Mouse (Mus musculus) central nervous system, embryonic 14 days (tissue): ENCODE data around the gene Krt86. TPM values are rescaled to one million over a fixed set of nuclear protein-coding genes. Genes with fewer than 3 reads are reported as not detected.

ENCODE experiments used
- polyA plus RNA-seq: library from polyadenylated mRNA; depleted of rRNA; stranded (reverse); fragments of >200 nt; gene quantifications from 2 replicates; pipeline ENCODE4 v1.2.3, GENCODE M21; 2012; rRNA removed

Gene Krt86
- not detected in 2 replicates for polyA plus RNA-seq

DNA sequence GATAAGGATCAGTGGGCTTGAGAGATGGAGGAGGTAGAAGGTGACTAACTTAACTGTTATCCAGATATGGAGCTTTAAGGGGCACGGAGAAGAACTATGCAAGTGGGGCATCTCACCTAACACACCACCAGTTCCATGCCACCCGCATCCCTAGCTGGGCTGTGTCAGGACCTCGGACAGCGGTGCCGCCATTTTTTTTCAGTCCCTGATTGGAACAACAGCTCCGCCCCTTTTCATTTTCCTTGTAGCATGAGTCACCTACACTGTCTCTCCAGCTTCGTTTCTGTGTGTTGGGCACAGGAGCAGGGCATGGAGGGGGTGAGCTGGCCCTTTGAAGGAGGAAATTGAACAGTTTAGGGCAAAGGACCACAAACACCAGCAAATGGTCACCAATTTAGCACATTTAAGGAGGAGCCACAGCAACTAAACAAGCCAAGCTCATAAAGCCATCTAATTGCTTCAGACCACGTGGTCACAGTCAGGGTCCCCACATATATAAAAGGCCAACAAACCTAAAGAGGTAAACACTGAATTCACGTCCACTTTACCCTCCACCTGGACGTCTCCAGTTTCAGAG, at the start of gene Krt86:
Krt86 (plus strand) TSS at position 527 of the 577 bp plus-strand sequence.

DNA sequence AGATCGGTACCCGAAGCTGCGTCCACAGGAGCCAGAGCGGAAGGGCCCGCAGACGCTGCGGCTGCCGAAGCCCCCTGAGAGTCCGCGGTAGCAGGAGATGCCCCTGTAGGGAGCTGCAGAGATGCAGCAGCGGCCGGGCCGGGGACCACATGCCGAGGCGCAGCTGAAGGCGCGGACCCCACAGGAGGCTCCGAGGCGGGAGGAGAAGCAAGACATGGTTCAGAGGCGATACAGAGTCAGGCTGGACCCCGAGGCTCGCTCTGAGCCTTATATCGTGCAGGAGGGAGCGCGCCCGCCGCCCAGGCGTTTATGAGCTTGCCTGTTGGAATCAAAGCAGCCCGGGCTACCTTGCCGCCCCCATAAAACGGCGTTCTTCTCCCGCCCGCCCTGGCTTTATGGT, 34.7 kb upstream of the Krt86 start, which contains the start of gene Krt87:
Krt87 (minus strand) TSS at position 250 of the 400 bp plus-strand sequence.

GRCm38 (mm10) chr15:101447444-101447843, 25.8 kb upstream of the Krt86 start, which contains the start of gene Krt88:
Gene Krt88 (plus strand): TSS chr15:101447744.

DNA sequence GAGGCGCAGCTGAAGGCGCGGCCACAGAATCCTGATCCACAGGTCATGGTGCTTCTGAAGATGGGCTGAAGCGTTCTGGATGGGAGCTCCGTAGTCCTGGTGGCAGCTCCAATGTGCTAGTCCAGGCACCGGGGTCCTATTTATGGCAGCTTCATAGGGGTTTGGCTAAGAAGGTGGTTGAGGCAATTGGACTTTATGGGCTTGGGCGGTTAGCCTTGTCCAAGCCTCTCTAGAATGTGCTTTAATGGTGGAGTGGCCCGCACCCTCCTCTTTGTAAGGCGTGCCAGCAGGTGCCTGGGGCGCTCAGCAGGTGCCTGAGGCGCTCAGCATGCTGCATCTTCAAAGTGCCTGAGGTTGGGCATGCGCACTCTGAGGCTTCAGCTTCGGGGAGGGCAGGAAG, 9.6 kb upstream of the Krt86 start, which contains the start of gene Krt81:
Krt81 (minus strand) TSS at position 101 of the 400 bp plus-strand sequence.

DNA sequence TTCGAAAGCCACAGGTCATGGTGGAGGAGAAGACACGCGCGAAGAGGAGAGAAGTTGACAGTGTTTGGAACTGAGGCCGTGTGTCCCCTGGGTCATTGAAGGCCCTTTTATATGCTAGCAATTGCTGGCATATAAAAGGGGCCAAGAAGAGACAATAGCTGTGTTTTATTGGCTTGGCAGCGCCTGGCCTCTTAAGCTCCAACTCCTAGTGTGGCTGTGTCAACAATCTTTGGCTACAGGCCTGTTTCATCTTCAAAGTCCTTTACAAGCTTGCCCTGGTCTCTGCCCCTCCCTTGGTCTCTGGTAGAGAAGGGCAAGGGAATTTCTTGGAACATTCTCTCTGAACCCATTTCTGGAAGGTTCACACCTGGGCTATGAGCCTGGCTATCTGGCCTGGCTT, 18.2 kb downstream of the Krt86 start, which contains the start of gene Krt83:
Krt83 (minus strand) TSS at position 82 of the 400 bp plus-strand sequence.

GRCm38 (mm10) chr15:101517161-101517560, 43.9 kb downstream of the Krt86 start, which contains the start of gene Gm49425:
Gene Gm49425 (minus strand): TSS chr15:101517261.

Other genes with a start within 250 kb of the Krt86 start
- gene Grasp, start 249.3 kb upstream of the Krt86 start, polyA plus RNA-seq, result 4.9 and 8.8 TPM in 2 replicates
- 6.5 and 12.2 TPM in 2 replicates for gene Nr4a1, start 219.2 kb upstream of the Krt86 start, polyA plus RNA-seq
- gene Atg101, start 189.2 kb upstream of the Krt86 start, polyA plus RNA-seq, result 65.1 and 67.8 TPM in 2 replicates
- gene 6030408B16Rik, start 180.3 kb upstream of the Krt86 start, polyA plus RNA-seq, result 0.33 and 0.41 TPM in 2 replicates
- gene Krt80, start 103.3 kb upstream of the Krt86 start, polyA plus RNA-seq, result 0.15 and 0.64 TPM in 2 replicates
- 0.80 and 4.7 TPM in 2 replicates for gene Krt7, start 62.4 kb upstream of the Krt86 start, polyA plus RNA-seq
- 0.09 and 0.35 TPM in 2 replicates for gene Krt87, start 34.7 kb upstream of the Krt86 start, polyA plus RNA-seq
- not detected in 2 replicates for gene Krt88, start 25.7 kb upstream of the Krt86 start, polyA plus RNA-seq
- not detected in 2 replicates for gene Krt81, start 9.7 kb upstream of the Krt86 start, polyA plus RNA-seq
- gene Krt83, start 18.0 kb downstream of the Krt86 start, polyA plus RNA-seq, result 0.05 TPM in 1 of 2 replicates, not detected in the other
- gene Gm49425, start 43.8 kb downstream of the Krt86 start, polyA plus RNA-seq, result not detected in 2 replicates
- 0.04 TPM in 1 of 2 replicates, not detected in the other for gene Krt84, start 59.3 kb downstream of the Krt86 start, polyA plus RNA-seq
- not detected in 2 replicates for gene Krt82, start 77.2 kb downstream of the Krt86 start, polyA plus RNA-seq
- 0.05 and 0.08 TPM in 2 replicates for gene Krt90, start 89.5 kb downstream of the Krt86 start, polyA plus RNA-seq
- gene Krt75, start 100.4 kb downstream of the Krt86 start, polyA plus RNA-seq, result 0.04 and 0.21 TPM in 2 replicates
- not detected in 2 replicates for gene Gm5414, start 154.7 kb downstream of the Krt86 start, polyA plus RNA-seq
- not detected in 2 replicates for gene Gm5478, start 173.9 kb downstream of the Krt86 start, polyA plus RNA-seq
- not detected in 2 replicates for gene Krt6b, start 206.8 kb downstream of the Krt86 start, polyA plus RNA-seq
- gene Krt6a, start 220.8 kb downstream of the Krt86 start, polyA plus RNA-seq, result 0.02 and 0.88 TPM in 2 replicates
- 5.6 and 59.9 TPM in 2 replicates for gene Krt5, start 239.4 kb downstream of the Krt86 start, polyA plus RNA-seq